Mouse (Mus musculus) erythroblast, adult 5-6 weeks (primary cell): Measurements from ENCODE around the gene Arel1. TPM values are rescaled to one million over a fixed set of nuclear protein-coding genes. Genes with fewer than 3 reads are reported as not detected.
A peak's percentile ranks its signal among the peaks of the same experiment; 100 is the strongest.

ENCODE experiments used
- ATAC-seq: replicated peaks from 2 replicates; pipeline ENCODE4 v1.8.0; 2016; ENCODE audit warnings: moderate number of reproducible peaks, mild to moderate bottlenecking, moderate TSS enrichment, inconsistent platforms; ENCODE audit not compliant: poor library complexity, low FRiP score, severe bottlenecking
- total RNA-seq, 2 experiments: library from RNA; stranded (forward) in 1 of 2; stranded (reverse) in 1 of 2; fragments of 150-400 nt in 1 of 2; fragments of 200-764, 138-1000 nt in 1 of 2; gene quantifications; 2 replicates each; pipeline versions ENCODE4 v1.2.3 to v1.2.4; 2015 to 2017; ENCODE audit warnings: low replicate concordance in 2 of 2

The Arel1 gene
- total RNA-seq, 2 experiments from 2014 or later: 126 to 219 TPM

- no peak for ATAC-seq
These were observed 59.1 kb downstream of the Arel1 start for GRCm38 (mm10) chr12:84911640-84912039.

DNA sequence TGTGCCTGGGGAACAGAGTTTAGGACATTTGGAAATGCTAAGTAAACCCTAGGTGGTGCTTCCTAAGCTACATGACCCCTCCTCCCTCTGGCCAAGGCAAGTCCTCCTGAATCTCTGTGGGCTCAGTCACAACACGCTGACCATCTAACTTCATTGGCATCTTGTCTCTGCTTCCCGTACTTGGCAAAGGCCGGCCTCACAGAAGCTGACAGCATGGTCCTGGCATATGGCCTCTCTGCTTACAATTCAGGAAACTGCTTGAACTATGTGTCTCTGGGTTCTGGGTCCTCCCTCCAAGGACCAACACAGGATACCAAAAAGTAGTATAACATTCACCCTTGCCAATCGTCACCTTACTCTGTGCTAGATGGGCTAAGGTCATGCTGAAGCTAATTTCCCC is 60.6 kb downstream of the Arel1 start:
- no peak for ATAC-seq

- no peak for ATAC-seq
These were observed 62.8 kb downstream of the Arel1 start for GRCm38 (mm10) chr12:84907627-84908480.

DNA sequence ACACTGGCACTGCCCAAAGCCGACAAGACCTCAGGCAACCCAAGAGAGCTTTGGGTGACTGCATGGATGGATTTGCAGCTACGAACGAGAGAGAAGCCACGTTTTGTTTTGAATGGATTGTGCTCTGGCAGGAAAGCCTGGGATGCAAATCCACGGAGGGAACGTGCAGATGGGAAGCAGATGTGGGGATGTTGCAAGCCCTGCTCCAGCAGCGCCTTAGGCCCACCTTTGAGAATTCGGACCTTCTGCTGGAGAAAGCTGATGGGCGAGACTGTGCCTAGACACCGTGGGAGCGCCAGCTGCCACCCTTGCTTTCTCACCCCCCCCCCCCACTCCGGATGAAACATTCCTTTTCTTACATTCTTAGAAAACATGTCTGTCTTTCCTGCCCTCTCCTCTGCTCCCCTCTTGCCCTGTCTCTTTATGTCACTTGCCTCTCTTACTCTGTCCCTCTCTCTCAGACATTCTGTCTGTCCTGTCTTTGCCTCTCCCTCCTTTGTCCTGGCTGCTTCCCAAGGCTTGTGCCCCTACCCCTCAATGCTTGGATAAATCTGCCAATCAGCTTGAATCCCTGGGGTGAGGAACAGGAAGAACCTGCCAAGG is 63.6 kb downstream of the Arel1 start:
- ATAC-seq: no peak

DNA sequence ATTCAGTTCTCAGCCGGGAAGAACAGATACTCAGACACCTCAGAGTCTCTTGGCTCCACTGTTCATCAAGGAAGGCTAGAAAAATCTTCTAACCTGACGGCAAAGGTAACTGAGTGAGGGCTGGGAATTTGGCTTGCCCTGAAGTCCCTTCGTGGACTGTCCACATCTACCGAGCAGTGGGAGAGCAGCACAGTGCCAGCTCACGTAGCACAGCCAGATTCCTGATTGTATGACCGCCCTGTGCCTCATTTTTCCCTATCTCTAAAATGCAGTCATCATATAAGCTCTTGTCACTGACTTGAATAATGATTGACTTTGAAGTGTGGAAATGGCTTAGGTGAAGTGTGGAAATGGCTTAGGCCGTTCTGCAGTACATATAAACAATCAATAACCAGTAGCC is 66.3 kb downstream of the Arel1 start:
- ATAC-seq: no peak

DNA sequence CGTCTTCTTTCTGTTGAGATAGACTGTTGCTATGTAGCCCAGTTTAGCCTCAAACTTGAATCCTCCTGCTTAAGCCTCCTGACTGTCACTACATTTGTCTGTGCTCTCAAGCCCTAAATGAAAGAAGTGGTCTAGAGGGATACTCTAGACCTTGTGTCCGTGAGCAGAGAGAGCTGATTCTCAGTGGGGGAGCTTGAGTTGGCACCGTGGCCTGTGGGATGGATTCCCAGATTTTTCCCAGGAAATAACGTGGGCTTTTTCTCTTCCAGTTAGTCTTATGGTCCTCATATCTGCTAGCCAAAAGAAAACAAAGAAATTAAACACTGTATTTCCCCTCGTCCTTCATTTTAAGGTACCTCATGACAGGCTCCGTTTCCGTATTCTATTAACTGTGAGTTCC is 70.4 kb downstream of the Arel1 start:
- no peak for ATAC-seq

DNA sequence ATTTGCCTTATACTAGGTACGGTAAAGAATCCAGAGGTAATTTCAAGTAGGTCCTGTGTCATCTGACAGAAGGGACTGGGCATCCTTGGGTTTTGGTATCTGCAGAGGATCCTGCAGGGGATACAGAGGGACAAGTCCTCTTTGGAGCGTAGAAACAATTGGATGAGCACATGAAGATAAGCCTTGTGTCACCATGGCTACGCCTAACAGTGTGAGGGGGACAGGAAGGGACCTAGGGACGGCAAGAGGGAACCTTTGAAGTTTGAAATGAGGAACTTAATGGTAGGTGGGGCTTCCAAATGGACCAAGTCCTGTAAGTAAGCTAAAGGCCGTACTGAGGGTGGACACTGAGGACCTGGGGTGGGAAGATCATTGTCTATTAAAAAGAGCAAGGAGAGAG is 73.4 kb downstream of the Arel1 start:
- ATAC-seq: no peak

GRCm38 (mm10) chr12:84896235-84896634 is 74.5 kb downstream of the Arel1 start:
- no peak for ATAC-seq

DNA sequence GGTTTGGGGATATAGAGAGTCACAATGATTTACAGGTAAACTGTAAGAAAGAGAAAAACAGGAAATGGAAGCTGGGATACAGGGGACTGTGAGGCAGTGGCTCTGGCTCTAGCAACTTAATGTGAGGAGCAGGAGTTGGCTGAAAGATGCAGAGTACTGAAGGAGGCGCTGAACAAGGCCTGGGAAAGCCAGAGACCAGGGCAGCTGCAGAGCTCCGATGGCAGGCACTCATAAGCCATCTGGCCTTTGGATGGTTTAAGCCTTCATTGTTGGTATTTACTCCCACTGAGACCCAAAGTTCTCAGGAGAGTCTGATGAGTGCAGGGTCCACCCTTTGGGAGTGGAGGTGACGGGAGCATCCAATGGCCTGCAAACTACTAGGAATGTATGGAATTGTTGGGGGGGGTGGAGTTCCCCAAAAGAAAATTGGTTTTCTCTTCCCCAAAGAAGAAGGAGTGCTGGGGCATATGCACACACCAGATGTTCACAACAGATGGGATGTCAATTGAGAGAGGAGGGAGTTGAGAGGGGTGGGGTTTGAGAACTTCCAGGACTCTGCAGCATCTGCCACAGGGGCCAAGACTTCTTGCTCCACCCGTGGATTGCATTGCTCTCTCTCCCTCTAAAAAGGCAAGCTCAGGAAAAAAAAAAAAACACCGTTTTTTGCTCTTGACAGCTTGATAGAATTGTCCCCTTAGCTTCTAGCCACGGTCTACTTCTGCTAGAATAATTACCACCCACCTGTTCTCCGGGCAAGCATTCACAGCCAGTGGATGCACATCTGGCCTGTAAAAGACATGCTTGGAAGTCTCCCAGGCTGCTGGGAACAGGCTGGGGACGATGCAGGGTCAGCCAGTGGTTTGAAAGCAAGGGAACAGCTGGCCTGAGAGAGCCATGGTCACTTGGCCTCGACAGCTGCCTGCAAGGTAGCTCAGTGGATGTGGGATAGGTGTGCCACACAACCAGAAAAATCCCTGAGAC is 76.8 kb downstream of the Arel1 start:
- no peak for ATAC-seq

DNA sequence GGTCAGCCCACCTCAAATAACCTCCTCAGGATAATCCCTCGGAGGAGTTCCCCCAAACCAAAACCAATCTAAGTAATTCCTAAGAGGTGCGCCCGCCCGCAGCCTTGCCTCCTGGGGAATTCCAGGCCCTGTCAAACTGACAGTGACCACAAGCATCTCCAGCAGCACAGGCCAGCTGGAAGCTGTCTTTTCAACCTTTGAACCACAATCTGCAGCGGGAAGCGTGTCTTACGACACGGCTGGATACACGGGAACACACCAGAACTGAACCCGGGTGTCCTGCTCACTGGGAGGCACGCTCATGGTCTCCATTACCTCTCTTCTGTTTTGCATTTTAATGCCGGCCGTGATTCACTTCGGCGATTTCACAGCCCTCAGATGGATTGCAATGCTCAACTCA is 80.4 kb downstream of the Arel1 start:
- ATAC-seq: no peak

DNA sequence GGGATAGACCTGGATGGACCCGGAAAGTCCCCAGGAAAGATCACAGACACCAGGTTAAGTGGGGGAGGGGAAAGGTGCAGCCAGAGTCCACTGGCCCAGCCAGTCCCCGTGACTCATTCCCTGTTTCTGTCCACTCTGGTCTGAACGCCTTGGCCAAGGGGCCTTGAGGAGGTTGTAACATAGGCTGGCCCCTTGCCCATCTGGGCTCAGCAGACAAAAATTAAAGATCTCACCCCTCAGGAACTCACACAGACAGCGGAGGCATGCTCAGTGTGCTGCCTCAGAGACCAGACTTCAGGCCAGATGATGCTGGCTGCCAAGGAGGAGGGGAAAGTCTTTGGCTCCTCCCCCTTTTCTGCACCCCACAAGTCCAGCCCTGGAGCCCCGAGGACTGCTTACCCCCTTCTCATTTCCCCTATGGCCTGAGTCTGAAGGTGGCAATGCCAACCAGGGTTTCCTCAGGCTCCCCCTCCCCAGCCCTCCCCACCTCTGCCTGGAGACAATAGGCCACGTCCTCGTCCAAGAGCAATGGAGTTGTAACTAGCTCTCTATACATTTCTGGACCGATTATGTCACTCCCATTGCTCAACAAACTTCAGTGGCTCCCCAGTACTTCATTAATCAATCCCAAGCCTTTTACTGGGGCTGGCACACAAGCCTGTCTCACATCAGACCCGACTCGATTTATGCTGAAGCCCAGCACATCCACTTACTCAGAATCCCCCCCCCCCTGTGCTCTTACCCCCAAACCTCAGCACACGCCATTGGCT is 85.4 kb downstream of the Arel1 start:
- no peak for ATAC-seq

- ATAC-seq: no peak
These were observed 86.2 kb downstream of the Arel1 start for GRCm38 (mm10) chr12:84884423-84885076.

DNA sequence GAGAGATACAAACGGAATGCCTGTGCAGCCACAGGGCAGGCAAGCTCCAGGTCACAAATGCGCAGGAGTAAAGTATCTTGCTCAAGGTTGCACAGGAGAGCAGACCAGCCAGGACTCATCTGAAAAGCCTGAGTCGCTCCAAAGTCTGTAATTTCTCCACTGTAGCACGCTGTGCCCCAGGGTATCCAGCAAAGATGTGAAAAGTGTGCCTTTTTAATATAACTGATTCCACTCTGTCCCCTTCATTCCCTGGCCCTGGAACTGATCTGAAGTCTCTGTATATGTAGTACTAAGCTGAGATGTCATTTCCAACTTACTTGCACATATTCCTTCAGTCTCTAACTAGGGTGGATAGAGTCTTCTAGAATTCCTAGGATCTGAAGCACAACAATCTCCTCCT is 87.9 kb downstream of the Arel1 start:
- no peak for ATAC-seq

- ATAC-seq: no peak
These were observed 90.6 kb downstream of the Arel1 start for GRCm38 (mm10) chr12:84880091-84880490.

DNA sequence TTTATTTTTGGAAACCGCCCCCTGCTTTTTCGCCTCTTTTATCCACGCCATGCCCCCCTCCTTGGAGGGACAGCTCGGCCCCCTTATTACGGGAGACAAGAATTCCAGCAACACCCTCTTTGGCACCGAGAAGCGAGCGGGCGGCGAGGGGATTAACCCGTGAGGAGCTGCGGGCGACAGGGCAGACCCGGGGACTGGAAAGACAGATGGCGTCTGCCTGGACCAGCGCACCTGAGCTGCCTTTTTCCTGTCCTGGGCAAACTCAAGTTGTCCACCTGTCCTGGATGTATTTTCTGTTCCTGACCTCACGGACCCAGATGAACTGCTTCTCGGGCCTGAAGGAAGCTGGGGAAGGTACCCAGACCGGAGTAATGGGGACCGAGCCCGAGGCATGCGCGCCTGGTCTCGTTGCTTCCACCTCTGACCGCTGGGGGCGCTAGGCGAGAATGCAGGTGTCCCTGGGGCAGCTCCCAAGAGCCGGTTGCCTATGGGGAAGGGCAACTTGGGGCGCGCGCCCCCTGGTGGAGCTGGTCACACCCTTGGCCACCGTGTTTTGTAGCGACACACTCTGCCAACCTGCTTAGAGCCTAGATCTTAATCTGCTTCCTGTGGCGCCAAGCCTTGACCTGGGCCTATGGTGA is 94.1 kb downstream of the Arel1 start, which contains the start of gene Ltbp2:
Gene Ltbp2 (minus strand): TSS at position 52 of the 641 bp plus-strand sequence.
- peak; percentile 87 for ATAC-seq

DNA sequence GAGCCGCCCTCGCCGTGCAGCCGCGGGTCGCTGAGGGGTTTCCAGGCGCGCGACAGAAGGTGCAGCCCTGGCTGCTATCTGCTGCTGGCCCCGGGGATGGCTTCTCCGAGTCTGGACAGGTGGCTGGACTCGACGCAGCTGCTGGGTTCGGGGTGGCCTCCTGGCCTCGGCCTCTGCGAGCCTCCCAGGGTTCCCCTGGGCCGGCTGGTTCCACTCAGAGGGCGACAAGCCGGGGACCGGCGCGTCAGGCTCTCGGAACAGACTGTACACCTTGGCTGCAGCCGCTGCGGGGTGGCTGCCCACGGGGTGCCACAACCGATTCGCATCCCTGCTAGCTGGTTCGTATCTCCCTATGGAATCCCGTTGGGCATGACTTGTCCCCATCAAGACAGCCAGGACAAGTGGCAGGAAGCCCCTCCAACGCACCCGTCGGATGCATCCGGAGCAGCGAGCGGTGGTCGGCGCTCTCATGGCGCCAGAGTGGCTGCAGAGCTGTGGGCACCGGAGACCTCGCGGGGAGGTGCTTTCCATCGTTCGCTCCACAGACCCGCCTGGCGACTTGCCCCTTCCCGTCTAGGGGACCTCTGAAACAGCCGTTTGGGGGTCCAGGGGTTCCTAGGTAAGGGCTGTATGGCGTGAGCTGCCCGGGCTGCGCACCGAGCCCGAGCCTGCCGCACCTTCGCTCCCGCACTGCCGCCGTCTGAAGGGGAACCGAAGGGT is 94.8 kb downstream of the Arel1 start:
- ATAC-seq: no peak

DNA sequence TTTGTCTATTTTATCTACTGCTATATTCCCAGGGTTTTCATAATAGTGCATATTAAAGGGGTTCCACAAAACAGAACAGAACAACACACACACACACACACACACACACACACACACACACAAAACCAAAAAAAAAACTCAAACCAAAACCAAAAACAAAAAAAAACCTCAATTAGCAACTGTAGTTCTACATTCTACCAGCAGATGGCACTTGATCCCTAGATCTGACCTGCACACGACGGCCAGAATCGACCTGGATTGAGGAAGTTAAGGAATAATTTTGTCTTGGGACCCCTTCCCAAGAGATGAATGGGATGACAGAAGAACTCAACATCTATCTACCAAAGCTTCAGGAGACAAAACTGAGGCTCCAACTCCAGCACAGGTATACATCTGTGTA is 97.3 kb downstream of the Arel1 start:
- 0 out of 2 replicates have a peak, but pooled peaks have one; percentile 16 for ATAC-seq

DNA sequence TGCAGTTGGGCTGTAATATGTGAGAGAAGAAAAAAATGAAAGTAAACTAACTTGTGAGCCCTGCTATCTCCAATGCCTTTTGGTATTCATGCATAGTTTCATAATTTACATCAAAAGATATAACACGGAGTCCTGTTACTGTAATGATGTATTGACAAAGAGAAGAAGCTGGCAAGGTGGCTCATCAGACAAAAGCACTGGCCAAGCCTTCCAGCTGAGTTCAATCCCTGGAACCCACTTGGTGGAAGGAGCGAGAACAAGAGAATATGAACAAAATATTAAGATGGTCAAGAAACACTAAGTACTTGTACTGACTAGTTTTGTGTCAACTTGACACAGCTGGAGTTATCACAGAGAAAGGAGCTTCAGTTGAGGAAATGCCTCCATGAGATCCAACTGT is 98.4 kb downstream of the Arel1 start:
- ATAC-seq: no peak
